Mouse (Mus musculus) layer of hippocampus, postnatal 25 days (tissue): ENCODE results near the gene Elmod3. TPM values are rescaled to one million over a fixed set of nuclear protein-coding genes. Genes with fewer than 3 reads are reported as not detected.

Experiments
- total RNA-seq, 2 experiments: library from RNA; stranded (reverse); gene quantifications; 2 replicates each; pipeline ENCODE4 v1.2.3; 2021

Gene Elmod3
- total RNA-seq, 2 experiments from 2014 or later, result 22.0 to 23.4 TPM

Other genes with a start within 250 kb of the Elmod3 start
- 10 to 100 TPM in 1 of 2 experiments, 1 to 10 TPM in 1; 8.5 to 11.9 TPM for gene Tmem150a, start 243.0 kb downstream of the Elmod3 start, total RNA-seq
- 10 to 100 TPM; 75.9 to 83.5 TPM for gene Rnf181, start 231.5 kb downstream of the Elmod3 start, total RNA-seq
- gene Vamp5, start 217.9 kb downstream of the Elmod3 start, total RNA-seq, result 1 to 10 TPM; 3.9 to 4.6 TPM
- 10 to 100 TPM; 14.3 to 16.2 TPM for gene Vamp8, start 207.7 kb downstream of the Elmod3 start, total RNA-seq
- gene Ggcx, start 184.1 kb downstream of the Elmod3 start, total RNA-seq, result 10 to 100 TPM; 19.8 to 22.4 TPM
- 100 to 1,000 TPM; 155 to 171 TPM for gene Mat2a, start 158.9 kb downstream of the Elmod3 start, total RNA-seq
- 1 to 10 TPM in 1 of 2 experiments, under 1 TPM in 1; 0.62 to 1.3 TPM for gene Sh2d6, start 76.7 kb downstream of the Elmod3 start, total RNA-seq
- 1 to 10 TPM; 3.5 to 4.0 TPM for gene Capg, start 54.0 kb downstream of the Elmod3 start, total RNA-seq
- 10 to 100 TPM; 57.8 to 58.7 TPM for gene Retsat, start 62 bp upstream of the Elmod3 start, total RNA-seq
- gene Tgoln1, start 18.6 kb upstream of the Elmod3 start, total RNA-seq, result 10 to 100 TPM; 80.3 to 85.0 TPM
- gene Tcf7l1, start 190.8 kb upstream of the Elmod3 start, total RNA-seq, result 1 to 10 TPM; 3.3 to 4.6 TPM